16 mouse cellular contexts compared by ENCODE assay signal in genomic region chr16:38362493-38363255, GRCm38 (mm10). TPM values are rescaled to one million over a fixed set of nuclear protein-coding genes. Genes with fewer than 3 reads are reported as not detected.
DNase-seq lines count a peak whose midpoint lies in the region; ATAC-seq lines count a peak whose summit lies in the region.
"Had no signal": no experiment of that assay in that cellular context is flagged by ENCODE, and none has a peak within 500 bp of the region (broad histone marks: within the 10 kb centered on the region; RNA-seq: fewer than 3 reads in every experiment).

No protein-coding gene starts in this region.

- 24% methylated on average over 20 of the region's 20 CpGs for WGBS in heart, embryonic 12.5 days
- 75% methylated on average over 20 of the region's 20 CpGs for WGBS in limb, embryonic 15.5 days

- H3K4me2 ChIP-seq in heart, embryonic 12.5 days: peak overlapping the region; percentile 83
- H3K4me2 ChIP-seq in limb, embryonic 15.5 days: no peak overlapping the region
- H3K4me2 ChIP-seq: midbrain, embryonic 11.5 days had no signal

- no peak for DNase-seq in heart, postnatal 14 days
- DNase-seq in left cerebral cortex, postnatal 25 days (ENCODE audit: low spot score in 2 of 2): no peak
- DNase-seq in embryo, embryonic 10 days (ENCODE audit: low spot score): no peak
- DNase-seq: kidney, adult 11 months; layer of hippocampus, adult 9-11 months; thymus, postnatal 25 days had no signal

- H3K27ac ChIP-seq in heart, embryonic 12.5 days (ENCODE audit: poor library complexity, severe bottlenecking): peak overlapping the region; percentile 100
- H3K27ac ChIP-seq in limb, embryonic 15.5 days: no peak overlapping the region
- H3K27ac ChIP-seq: limb, embryonic 12.5 days had no signal

- intact Hi-C loops in heart, postnatal 14 days (cut with DNase I): no loop called here
- intact Hi-C loops in left cerebral cortex, postnatal 25 days (cut with DNase I): no loop called here

- no peaks in the 10 kb centered on the region for H3K9me3 ChIP-seq in heart, embryonic 12.5 days (replicated peaks)
- H3K9me3 ChIP-seq in megakaryocyte, embryonic 14.5 days: no peaks in the 10 kb centered on the region
- no peaks in the 10 kb centered on the region for H3K9me3 ChIP-seq in limb, embryonic 15.5 days
- H3K9me3 ChIP-seq: limb, embryonic 12.5 days had no signal

- peak overlapping the region; percentile 94 for H3K9ac ChIP-seq in heart, embryonic 12.5 days
- H3K9ac ChIP-seq in limb, embryonic 15.5 days: no peak overlapping the region
- H3K9ac ChIP-seq: limb, embryonic 12.5 days had no signal

- H3K36me3 ChIP-seq in heart, embryonic 12.5 days: peaks cover 6% of the 10 kb centered on the region; the same call in 1 of the 2 replicates
- H3K36me3 ChIP-seq in megakaryocyte, embryonic 14.5 days (replicated peaks; ENCODE audit: low read length): peaks cover 56% of the 10 kb centered on the region
- H3K36me3 ChIP-seq in limb, embryonic 15.5 days: no peaks in the 10 kb centered on the region
- H3K36me3 ChIP-seq: limb, embryonic 12.5 days had no signal

- H3K4me3 ChIP-seq in heart, embryonic 12.5 days: peak overlapping the region; percentile 66
- peak overlapping the region; percentile 48 for H3K4me3 ChIP-seq in megakaryocyte, embryonic 14.5 days (replicated peaks)
- 0 out of 2 replicates have a peak overlapping the region, but pooled peaks have one; percentile 4 for H3K4me3 ChIP-seq in limb, embryonic 15.5 days
- H3K4me3 ChIP-seq: limb, embryonic 12.5 days had no signal

- H3K4me1 ChIP-seq in heart, embryonic 12.5 days (replicated peaks): peaks cover 37% of the 10 kb centered on the region
- peaks cover 78% of the 10 kb centered on the region for H3K4me1 ChIP-seq in megakaryocyte, embryonic 14.5 days
- peaks cover 12% of the 10 kb centered on the region; the same call in 1 of the 2 replicates for H3K4me1 ChIP-seq in limb, embryonic 15.5 days

- peak; percentile 57; the same call in 1 of the 2 replicates for ATAC-seq in heart, embryonic 12.5 days (ENCODE audit: insufficient number of reproducible peaks, low FRiP score)
- no peak for ATAC-seq in megakaryocyte, adult 5-6 weeks (ENCODE audit: poor library complexity, severe bottlenecking)
- no peak for ATAC-seq in limb, embryonic 15.5 days (ENCODE audit: insufficient number of reproducible peaks, low FRiP score, low TSS enrichment, low read depth)

- H3K27me3 ChIP-seq in heart, embryonic 12.5 days (replicated peaks): no peaks in the 10 kb centered on the region
- no peaks in the 10 kb centered on the region for H3K27me3 ChIP-seq in megakaryocyte, embryonic 14.5 days (replicated peaks)
- H3K27me3 ChIP-seq in limb, embryonic 15.5 days: no peaks in the 10 kb centered on the region
- H3K27me3 ChIP-seq: limb, embryonic 12.5 days had no signal

RNA-seq across cellular contexts. Expression of gene Popdc2, which starts 0.7 kb away (rescaled TPM):
- polyA plus RNA-seq in heart, embryonic 12.5 days (2016; fragmentation: Nextera tagmentation; extraction: Ambion mirVana): 308 and 330 TPM in 2 replicates
- 100 to 1,000 TPM; 542 to 580 TPM for total RNA-seq in heart, postnatal 14 days (2021)
- polyA plus RNA-seq in megakaryocyte, embryonic 14.5 days (2012; ENCODE audit: insufficient read depth, low replicate concordance): 2.8 and 5.0 TPM in 2 replicates
- 0.38 and 3.9 TPM in 2 replicates for total RNA-seq in megakaryocyte, adult 5-6 weeks (2015)
- 1.8 TPM in 1 of 2 replicates, not detected in the other for total RNA-seq in megakaryocyte, adult 5-6 weeks (2017)
- 3.2 and 8.5 TPM in 2 replicates for polyA plus RNA-seq in limb, embryonic 15.5 days (2015; fragmentation: Nextera tagmentation; extraction: Ambion mirVana)
- under 1 TPM; 0.21 to 0.50 TPM for total RNA-seq in left cerebral cortex, postnatal 25 days (2021)

RNA-seq across cellular contexts. Expression of gene Gm21987, which starts 15.8 kb away (rescaled TPM):
- polyA plus RNA-seq in heart, embryonic 12.5 days (2016; fragmentation: Nextera tagmentation; extraction: Ambion mirVana): 2.5 and 3.8 TPM in 2 replicates
- total RNA-seq in heart, postnatal 14 days (2021): 1 to 10 TPM in 1 of 2 experiments, not detected in 1; 1.2 TPM
- 272 and 1,896 TPM in 2 replicates for polyA plus RNA-seq in megakaryocyte, embryonic 14.5 days (2012; ENCODE audit: insufficient read depth, low replicate concordance)
- not detected in 2 replicates for total RNA-seq in megakaryocyte, adult 5-6 weeks (2015)
- total RNA-seq in megakaryocyte, adult 5-6 weeks (2017): not detected in 2 replicates
- 0.55 TPM in 1 of 2 replicates, not detected in the other for polyA plus RNA-seq in limb, embryonic 15.5 days (2015; fragmentation: Nextera tagmentation; extraction: Ambion mirVana)
- total RNA-seq in left cerebral cortex, postnatal 25 days (2021): 1 to 10 TPM in 1 of 2 experiments, not detected in 1; 1.1 TPM
- total RNA-seq: common myeloid progenitor, adult 5-6 weeks had no signal
- polyA plus RNA-seq: brain, embryonic 14.5 days; gonadal fat pad, adult 2 months; limb, embryonic 12.5 days; midbrain, embryonic 11.5 days; neural tube, embryonic 11.5 days had no signal

RNA-seq across cellular contexts. Expression of gene Cox17, which starts 15.9 kb away (rescaled TPM):
- 301 and 307 TPM in 2 replicates for polyA plus RNA-seq in heart, embryonic 12.5 days (2016; fragmentation: Nextera tagmentation; extraction: Ambion mirVana)
- total RNA-seq in heart, postnatal 14 days (2021): 100 to 1,000 TPM; 227 to 256 TPM
- polyA plus RNA-seq in megakaryocyte, embryonic 14.5 days (2012; ENCODE audit: insufficient read depth, low replicate concordance): 25.9 and 292 TPM in 2 replicates
- 89.3 and 106 TPM in 2 replicates for total RNA-seq in megakaryocyte, adult 5-6 weeks (2015)
- 210 and 268 TPM in 2 replicates for total RNA-seq in megakaryocyte, adult 5-6 weeks (2017)
- polyA plus RNA-seq in limb, embryonic 15.5 days (2015; fragmentation: Nextera tagmentation; extraction: Ambion mirVana): 104 and 121 TPM in 2 replicates
- total RNA-seq in left cerebral cortex, postnatal 25 days (2021): 100 to 1,000 TPM; 116 to 123 TPM

RNA-seq across cellular contexts. Expression of gene Maats1, which starts 20.7 kb away (rescaled TPM):
- 0.09 TPM in 1 of 2 replicates, not detected in the other for polyA plus RNA-seq in heart, embryonic 12.5 days (2016; fragmentation: Nextera tagmentation; extraction: Ambion mirVana)
- under 1 TPM; 0.10 TPM for total RNA-seq in heart, postnatal 14 days (2021)
- polyA plus RNA-seq in megakaryocyte, embryonic 14.5 days (2012; ENCODE audit: insufficient read depth, low replicate concordance): not detected in 2 replicates
- not detected in 2 replicates for total RNA-seq in megakaryocyte, adult 5-6 weeks (2015)
- total RNA-seq in megakaryocyte, adult 5-6 weeks (2017): not detected in 2 replicates
- polyA plus RNA-seq in limb, embryonic 15.5 days (2015; fragmentation: Nextera tagmentation; extraction: Ambion mirVana): 0.11 TPM in 1 of 2 replicates, not detected in the other
- total RNA-seq in left cerebral cortex, postnatal 25 days (2021): 1 to 10 TPM; 1.4 TPM
- total RNA-seq: common myeloid progenitor, adult 5-6 weeks had no signal

Comparison
In these comparisons a context has a peak if more than half of its experiments do, and no peak if none do; other contexts are left out.
1. H3K4me3 ChIP-seq: peak in every context shown above with its lines; median percentile 66 in heart, embryonic 12.5 days; 48 in megakaryocyte, embryonic 14.5 days; 4 in limb, embryonic 15.5 days.
2. RNA of gene Popdc2, which starts 0.7 kb away (total RNA-seq): 542 to 580 TPM in heart, postnatal 14 days; 0.21 to 0.50 TPM in left cerebral cortex, postnatal 25 days and 0.38 to 3.9 TPM in megakaryocyte, adult 5-6 weeks; every median in the first group is over 100 times any median in the second.